Mouse (Mus musculus) cerebellum, postnatal 14 days (tissue): Measurements from ENCODE around the gene Art4.

ENCODE experiments used
- DNase-seq, 2 experiments: peaks; one replicate each; pipeline ENCODE4 v3.0.0; 2021; ENCODE audit warnings: mixed read lengths in 2 of 2

Art4 gene

DNA sequence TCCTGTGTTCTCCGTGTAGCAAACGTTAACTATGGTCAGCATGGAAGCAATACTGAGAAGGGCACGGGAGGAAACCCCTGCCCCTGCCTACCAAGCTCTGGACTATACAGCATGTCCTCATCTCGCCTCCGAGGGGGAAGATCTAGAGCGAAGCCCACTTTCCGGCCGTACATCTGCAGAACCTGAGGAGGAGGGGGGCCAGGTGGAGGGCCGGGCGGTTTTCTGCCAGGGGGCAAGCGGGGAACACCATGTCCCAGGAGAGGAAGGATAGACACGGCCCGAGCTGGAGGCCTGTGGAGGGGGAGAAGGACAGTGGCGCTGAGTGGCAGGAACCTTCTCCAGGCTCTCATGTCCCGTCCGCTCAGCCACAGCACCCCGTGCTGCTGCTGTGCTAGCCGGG, 36.4 kb downstream of the Art4 start:
- no peak for DNase-seq

GRCm38 (mm10) chr6:136820381-136820780, 37.2 kb downstream of the Art4 start:
- DNase-seq = no peak

DNA sequence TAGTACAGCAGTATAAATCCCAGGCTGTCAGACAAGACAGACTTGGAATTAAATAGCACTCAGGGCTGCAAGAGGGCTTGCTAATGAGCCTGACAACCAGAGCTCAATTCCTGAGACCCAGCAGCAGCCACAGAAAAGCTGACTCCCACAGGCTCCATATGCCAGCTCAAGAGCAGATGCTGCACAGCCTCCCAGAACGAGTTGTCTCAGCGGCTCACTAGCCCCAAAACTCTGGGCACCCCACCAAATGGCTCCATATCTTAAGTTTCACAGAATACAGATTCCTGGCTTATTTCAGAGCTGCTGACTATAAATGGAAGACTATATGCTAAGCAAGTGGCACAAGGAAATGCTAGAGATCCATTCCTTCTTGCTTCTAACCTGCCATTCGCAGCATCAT, 40.0 kb downstream of the Art4 start:
- DNase-seq = no peak

DNA sequence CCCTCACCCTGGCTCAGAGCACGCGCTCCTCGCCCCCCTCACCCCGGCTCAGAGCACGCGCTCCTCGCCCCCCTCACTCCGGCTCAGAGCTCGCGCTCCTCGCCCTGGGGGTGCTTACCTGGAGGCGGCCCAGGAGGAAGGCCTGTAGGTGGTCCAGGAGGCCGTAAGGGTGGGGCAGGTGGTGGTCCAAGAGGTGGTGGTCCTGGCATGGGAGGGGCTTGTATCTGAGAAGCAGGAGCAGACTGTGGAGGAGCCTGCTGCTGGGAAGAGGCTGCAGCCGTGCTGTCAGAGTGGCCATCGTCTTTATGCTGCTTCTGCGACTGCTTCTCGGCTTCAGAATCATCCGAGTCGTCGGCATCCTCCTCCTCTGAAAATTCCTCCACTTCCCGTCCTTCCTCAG, 40.7 kb downstream of the Art4 start:
- DNase-seq = no peak

DNA sequence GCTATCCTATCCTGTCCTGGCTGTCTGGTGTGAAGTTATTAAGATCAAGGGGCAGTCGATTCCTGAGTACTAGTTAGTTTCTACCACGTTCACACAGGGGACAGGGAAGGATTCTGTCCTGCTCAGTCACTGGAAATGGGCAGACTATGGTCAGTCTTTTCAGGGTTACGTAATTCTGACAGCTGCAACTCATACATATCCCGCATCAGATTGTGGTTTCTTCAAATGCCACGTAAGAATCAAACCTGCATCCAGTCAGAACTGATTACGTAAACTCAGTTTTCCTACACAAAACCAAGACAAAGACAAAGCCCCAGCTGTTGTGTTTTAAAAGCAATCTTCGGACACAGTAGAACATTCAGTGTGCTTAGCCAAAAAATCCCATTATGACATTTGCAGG, 42.2 kb downstream of the Art4 start:
- no peak for DNase-seq

- no peak for DNase-seq
Measured at GRCm38 (mm10) chr6:136813117-136813516, 44.4 kb downstream of the Art4 start.

- DNase-seq = no peak
Measured at GRCm38 (mm10) chr6:136811196-136811595, 46.3 kb downstream of the Art4 start.

- no peak for DNase-seq
Measured at GRCm38 (mm10) chr6:136809673-136810072, 47.9 kb downstream of the Art4 start.

DNA sequence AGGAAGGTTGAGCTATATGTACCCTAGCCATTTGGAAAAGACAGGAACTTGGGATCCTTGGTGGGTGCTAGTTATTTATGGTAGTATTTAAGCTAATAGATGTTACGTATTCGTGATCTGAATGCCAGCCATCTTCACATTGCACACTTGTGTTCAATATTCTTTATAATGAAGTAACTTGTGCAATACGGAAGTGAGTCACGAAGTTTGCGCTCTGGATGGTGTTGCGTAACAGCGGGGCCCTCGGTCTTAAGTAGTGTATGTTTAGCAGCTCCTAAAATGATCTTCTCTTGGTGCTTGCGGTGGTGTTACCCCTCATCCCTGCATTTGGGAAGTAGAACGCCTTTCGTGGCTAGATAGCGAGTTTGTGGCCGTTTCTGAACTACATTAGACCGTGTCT, 48.5 kb downstream of the Art4 start:
- no peak for DNase-seq

GRCm38 (mm10) chr6:136808631-136809046, 48.9 kb downstream of the Art4 start:
- peak in 1 of 2 experiments; percentile 54 for DNase-seq

- DNase-seq = peak; percentile 99
Measured at GRCm38 (mm10) chr6:136808014-136808417, 49.5 kb downstream of the Art4 start, which contains the start of gene H2afj. Gene H2afj (plus strand): TSS chr6:136808244.

- no peak for DNase-seq
Measured at GRCm38 (mm10) chr6:136807395-136808013, 50.0 kb downstream of the Art4 start.

GRCm38 (mm10) chr6:136806819-136807218, 50.7 kb downstream of the Art4 start:
- DNase-seq = no peak

DNA sequence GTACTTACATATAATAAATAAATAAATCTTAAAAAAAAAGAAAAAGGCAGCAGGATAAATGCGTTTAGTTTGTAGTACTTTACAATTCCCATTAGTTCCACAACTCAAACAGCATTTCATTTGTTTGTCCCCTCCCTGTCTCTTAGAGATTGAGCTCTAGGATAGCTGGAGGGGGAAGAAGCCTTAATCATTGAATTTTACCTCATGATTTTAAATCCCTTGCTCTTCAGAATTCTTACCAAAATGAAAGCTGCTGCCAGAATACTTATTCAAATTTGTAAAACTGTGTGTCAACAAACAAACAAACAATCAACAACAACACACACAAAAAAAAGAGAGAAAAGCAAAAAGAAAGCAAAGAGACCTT, 52.1 kb downstream of the Art4 start:
- DNase-seq = no peak

DNA sequence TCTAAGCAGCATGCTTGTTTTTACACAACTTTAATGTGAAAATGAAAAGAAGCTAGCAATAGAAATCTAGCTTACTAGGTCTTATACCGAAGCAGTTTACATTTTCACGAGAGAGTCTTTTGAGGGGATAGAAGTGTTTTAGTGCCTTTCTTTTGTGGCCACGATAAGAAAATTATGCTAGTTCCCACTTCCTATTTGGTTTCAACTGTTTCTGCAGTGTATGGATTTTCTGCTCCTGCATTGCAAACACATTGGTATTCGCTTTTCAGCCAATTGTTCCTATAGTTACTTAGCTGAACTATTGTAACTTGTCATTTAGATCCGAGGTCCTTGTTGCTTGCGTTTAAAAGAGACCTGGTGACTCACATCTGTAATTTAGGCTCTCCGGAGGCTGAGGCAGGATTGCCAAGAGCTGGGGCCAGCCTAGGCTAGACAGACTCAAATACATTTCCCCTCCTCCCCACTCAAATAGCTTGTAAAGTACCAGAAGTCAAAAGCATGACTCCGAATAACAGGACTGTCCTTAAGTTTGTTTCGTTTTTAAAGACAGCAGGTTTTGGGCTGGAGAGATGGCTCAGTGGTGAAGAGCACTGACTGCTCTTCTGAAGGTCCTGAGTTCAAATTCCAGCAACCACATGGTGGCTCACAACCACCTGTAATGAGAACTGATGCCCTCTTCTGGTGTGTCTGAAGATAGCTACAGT, 52.7 kb downstream of the Art4 start:
- DNase-seq = no peak

GRCm38 (mm10) chr6:136803739-136804633, 53.5 kb downstream of the Art4 start, which contains the start of gene Hist4h4:
Gene Hist4h4 (minus strand): TSS chr6:136804415.
- DNase-seq = peak; percentile 97 to 99

GRCm38 (mm10) chr6:136803093-136803738, 54.3 kb downstream of the Art4 start:
- DNase-seq = no peak

DNA sequence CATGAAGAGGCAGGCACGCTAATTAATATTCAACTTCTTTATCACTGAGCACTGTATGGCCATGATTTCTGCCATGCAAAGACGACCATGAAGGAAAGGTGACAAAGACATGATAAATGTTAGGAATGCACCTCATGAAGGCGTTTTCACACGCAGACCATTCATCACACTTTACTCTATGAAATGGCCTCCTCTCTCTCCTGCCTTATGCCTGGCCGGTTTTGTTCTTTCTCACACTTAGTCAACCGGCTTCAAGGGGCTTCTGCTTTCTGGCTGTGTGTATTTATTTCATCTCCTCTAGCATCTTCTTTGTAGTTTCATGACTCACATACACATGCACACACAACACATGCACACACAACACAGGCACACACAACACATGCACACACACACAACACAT, 56.3 kb downstream of the Art4 start:
- DNase-seq = no peak

GRCm38 (mm10) chr6:136800710-136801109, 56.8 kb downstream of the Art4 start:
- DNase-seq = no peak
